Mouse (Mus musculus): ENCODE measurements around the gene Nusap1.
"Not testable (repeated sequence)": the region's sequence is repeated elsewhere in the genome, so short reads cannot be mapped to it uniquely, and the experiment has no call there.

Nusap1 gene

DNA sequence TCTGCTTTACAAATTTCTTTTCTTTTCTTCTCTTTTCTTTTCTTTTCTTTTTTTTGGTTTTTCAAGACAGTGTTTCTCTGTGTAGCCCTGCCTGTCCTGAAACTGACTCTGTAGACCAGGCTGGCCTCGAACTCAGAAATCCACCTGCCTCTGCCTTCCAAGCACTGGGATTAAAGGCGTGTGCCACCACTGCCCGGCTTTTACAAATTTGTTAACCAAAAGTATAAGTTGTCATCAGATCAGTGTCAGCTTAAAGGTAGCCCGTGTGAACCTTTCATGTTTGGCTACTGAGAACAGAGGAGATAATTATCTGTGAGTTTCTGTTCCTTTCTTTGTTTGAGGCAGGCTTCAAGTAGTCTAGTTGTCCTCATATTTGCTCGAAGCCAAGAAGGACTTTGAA lies 26.2 kb downstream of the Nusap1 start:
- DNase-seq (ENCODE audit: low spot score) = no peak

DNA sequence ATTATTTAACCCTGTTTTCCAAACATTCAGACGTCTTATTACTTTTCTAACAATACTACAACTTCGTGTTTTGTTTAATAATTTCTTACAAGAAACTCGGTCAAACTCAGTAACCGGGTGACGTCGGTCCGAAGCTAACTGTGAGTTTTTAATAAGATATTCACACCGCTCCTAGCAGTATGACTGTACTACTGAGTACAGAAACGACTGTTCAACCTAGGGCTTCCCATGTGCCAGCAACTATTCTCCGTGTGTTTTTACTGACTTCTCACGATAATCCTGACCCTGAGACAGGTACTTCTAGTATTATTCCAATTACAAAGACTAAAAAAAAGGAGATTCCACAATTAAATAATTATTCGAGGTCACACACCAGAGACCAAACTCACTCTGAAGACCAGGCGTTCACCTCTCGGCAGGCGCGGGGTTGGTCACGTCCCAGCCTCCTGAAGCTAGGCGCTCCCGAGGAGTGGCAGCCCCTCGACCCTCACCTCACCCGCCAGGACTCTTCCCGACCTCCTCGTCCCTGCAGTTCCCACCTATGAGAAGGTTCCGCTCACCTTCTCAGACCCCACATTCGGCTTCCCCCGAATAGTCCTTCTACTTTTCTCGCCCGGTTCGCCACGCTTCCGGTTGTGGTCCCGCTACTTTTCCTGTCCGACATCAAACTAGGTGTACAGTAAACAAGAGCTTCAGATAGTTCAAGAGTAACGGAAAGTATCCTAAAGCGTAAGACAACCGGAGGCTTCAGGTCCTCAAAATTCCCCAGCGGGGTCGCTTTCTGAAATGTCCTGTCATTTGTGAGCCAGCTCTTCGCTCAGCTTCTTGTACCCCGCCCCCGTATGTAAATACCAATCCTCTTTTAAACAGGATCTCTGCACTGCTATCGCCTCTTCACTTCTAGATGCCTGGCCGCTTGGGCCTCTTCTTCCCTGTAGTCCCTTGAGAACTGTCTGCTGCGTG lies 44.4 kb downstream of the Nusap1 start, which contains the start of gene Ndufaf1:
Gene Ndufaf1, minus strand, starts transcription at position 608 of the 963 bp plus-strand sequence.
- peak; percentile 75 for DNase-seq (ENCODE audit: low spot score)

DNA sequence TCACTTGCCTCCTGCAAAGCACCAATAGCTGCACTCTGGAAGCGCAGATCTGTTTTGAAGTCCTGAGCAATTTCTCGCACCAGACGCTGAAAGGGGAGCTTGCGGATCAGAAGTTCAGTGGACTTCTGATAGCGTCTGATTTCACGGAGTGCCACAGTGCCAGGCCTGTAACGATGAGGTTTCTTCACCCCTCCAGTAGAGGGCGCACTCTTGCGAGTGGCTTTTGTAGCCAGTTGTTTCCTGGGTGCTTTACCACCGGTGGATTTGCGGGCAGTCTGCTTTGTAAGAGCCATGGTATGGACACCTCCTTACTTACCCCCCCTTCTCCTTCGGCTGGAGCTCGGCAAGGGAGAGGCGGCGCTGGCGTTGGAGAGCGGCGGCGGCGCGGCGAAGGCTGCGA lies 47.6 kb downstream of the Nusap1 start:
- DNase-seq (ENCODE audit: low spot score) = not testable (repeated sequence)

DNA sequence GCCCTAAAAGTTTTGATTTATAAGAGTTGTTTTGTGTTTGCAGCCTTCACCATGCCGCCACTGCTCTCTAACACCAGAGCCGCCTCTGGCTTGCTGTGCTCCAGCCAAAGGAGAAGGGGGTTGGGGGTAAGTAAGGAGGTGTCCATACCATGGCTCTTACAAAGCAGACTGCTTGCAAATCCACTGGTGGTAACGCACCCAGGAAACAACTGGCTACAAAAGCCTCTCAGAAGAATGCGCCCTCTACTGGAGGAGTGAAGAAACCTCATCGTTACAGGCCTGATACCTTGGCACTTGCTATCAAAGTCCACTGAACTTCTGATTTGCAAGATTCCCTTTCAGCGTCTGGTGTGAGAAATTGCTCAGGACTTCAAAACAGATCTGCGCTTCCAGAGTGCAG lies 50.9 kb downstream of the Nusap1 start:
- peak; percentile 10 for DNase-seq (ENCODE audit: low spot score)

DNA sequence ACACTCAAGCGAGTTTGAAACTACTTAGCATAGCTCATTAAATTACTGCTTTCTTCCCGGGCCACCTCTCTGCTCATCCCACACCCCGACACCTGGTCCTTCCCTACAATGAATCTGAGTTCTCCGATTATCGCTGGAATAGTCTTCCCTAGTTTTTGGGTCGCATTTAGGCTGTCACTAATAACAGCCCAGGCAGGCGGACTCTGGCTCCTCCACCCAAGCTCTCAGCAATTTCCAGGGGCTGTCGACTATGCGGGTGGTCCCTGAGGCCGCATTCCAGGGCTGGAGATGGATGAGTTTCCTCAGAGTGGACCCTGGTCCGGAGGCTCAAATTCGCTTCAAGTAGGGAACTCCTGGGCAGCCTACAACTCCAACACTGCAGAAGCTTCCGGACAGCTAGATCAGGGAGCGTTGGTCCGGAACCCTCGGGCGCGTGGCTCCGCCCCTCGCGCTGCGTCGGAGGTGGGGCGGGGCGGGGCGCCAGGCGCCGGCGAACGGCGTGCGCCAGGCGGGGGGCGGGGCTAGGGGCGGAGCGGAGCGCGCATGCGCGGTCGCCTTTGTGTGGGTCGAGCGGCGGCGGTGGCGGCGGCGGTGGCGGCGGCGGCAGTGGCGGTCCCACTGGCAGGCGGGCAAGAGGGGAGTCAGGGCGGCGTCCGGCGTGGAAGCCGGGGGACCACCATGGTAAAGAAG lies 56.6 kb downstream of the Nusap1 start, which contains the start of gene Rtf1:
Gene Rtf1, plus strand, starts transcription at position 544 of the 690 bp plus-strand sequence.
- peak; percentile 96 for DNase-seq (ENCODE audit: low spot score)

DNA sequence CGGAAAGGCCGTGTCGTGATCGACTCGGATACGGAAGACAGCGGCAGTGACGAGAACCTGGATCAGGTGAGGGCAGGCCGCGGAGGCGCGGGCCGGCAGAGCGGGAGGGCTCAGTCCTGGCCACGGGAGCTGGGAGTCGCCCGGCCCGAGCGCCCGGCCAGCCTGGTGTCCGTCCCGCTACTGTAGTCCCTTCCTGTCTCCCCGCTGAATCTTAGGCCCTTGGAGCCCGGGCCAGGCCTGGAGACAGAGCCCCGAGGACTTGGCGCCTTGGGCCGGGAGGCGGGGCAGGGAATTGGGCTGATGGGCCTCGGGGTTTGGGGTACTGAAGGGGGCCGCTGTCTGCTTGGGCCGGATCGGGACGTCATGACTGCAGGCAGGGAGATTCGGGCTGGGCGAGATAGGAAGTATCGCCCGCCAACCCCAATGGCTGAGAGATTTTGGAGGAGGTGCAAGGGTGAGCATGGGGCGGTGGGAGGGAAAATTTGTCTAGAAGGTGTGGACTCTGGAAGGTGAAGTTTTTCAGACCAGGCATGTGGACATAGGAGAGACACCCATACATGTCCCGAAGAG lies 57.2 kb downstream of the Nusap1 start:
- no peak for DNase-seq (ENCODE audit: low spot score)

DNA sequence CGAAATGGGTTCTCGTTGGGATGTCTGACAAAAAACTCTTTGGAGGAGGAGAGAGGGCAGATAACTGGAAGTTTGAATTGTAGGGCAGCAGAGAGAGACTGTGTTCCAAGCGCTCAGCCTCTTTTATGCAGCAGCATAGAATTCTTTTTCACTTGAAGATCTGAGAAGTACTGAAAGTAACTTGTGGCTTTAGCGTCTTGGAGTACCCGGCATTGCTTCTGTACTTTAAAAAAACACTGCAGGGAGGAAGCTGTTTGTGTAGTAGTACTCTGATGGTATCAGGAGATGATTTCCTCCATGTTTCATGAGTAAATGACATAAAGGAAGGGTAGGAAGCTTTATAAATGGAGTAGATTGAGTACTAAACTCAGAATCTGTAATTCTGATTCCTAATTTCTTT lies 57.7 kb downstream of the Nusap1 start:
- DNase-seq (ENCODE audit: low spot score) = no peak

DNA sequence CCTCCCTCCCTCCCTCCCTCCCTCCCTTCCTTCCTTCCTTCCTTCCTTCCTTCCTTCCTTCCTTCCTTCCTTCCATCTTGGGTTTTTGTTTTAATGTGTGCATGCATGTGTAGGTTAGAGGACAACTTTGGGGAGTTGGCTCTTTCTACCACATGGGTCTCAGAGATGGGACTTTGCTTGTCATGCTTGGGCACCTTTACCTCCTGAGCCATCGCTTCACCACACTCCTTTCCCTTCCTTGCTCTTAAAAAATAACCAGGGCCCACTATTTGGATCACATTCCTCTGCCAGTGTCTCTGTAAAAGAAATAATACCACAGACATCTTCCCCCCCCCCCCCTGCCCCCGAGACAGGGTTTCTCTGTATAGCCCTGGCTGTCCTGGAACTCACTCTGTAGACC lies 65.6 kb downstream of the Nusap1 start:
- DNase-seq (ENCODE audit: low spot score) = no peak

DNA sequence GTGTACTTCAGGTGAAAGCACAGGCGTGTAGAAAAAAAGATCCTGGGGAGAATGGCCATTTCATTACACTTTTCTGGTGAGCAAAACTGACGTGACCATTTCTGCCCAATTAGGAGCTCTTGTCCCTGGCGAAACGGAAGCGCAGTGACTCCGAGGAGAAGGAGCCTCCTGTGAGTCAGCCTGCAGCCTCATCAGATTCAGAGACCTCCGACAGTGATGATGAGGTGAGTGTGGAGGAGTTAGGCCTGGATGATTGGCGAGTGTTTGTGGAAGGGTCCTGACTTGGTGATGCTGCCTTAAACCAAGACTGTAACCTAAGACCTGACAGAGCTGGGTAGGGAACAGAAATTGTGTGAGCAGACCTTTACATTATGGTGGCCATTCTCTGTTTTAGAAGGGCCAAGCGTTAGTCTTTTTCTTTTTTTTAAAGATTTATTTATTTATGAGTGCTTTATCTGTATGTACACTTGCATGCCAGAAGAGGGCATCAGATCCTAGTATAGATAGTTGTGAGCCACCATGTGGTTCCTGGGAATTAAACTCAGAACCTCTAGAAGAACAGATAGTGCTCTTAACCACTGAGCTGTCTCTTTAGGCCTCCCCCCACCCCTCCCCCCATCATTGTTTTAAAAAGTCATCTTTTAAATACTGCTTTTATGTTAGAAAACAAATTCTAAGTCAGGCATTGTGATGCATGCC lies 74.1 kb downstream of the Nusap1 start:
- DNase-seq (ENCODE audit: low spot score) = no peak

DNA sequence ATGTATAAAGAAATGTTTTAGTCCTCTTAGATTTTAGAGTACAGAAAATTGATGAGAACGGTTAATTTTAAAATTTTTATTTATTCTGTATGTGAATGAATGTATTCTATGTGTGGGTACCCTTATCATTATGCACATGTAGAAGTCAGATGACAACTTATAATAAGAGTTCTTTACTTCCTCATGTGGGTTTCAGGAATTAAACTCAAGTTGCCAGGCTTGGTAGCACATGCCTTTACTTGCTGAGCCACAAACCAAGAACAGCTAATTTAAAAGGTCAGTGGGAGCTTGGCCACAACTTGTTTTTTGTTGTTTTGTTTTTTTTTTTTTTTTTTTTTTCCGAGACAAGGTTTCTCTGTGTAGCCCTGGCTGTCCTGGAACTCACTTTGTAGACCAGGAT lies 76.7 kb downstream of the Nusap1 start:
- no peak for DNase-seq (ENCODE audit: low spot score)

DNA sequence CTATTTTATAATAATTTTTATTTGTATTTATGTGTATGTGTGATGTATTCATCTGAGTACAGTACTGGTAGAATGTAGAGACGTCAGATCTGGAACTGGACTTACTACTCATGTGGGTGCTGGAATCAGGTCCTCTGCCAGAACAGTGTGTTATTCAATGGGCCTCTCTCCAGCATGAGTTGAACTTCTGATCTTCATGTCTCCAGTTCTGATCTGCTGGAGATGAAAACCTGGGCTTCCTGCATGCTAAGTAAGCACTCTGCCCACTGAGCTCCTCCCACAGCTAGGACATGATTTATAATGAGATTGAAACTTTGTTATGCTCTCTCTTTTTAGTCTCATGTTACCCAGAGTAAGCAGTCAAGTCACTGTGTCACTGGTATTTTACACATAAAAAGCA lies 78.0 kb downstream of the Nusap1 start:
- DNase-seq (ENCODE audit: low spot score) = peak; percentile 8

DNA sequence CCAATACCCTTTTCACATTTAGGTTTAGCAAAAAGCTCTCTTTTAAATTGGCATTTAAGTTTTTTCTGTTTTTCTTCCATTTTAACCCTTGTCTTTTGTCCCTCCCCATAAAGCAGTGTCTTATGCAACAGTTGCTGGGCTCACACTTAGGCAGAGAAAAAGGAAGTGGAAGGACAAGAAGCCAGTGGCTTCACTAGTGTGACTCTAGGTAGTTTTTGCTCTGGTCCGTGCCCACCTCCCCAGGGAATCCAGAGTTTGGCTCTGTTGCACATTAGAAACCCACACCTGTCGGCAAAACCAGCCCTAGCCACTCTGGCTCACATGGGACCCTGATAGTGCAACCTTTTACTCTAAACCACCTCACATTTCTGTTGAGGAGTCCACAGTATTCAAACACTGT lies 80.4 kb downstream of the Nusap1 start:
- no peak for DNase-seq (ENCODE audit: low spot score)

DNA sequence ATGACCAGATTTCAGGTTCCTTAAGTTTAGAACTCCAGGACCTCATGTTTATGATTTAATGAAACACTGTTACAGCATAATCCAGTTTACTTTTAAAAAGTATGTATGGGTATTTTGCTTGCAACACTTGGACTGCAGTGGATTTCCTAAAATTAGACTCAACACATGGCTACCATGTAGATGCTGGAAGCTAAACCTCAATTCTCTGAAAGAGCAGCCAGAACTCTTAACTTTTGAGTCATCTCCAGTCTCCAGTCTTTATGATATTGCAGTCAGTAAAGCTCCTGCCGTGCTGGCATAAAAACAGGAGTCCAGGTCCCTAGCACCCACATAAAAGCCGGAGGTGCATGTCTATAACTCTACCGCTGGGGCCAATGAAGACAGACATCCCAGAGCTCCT lies 81.9 kb downstream of the Nusap1 start:
- DNase-seq (ENCODE audit: low spot score) = no peak
